Mouse (Mus musculus) hindbrain, postnatal 0 days (tissue): ENCODE data around the gene Psph. TPM values are rescaled to one million over a fixed set of nuclear protein-coding genes. Genes with fewer than 3 reads are reported as not detected.

ENCODE experiments used
- ATAC-seq: fragments of 200-750 bp; cut with Nextera tagmentation; 2 replicates; pipeline ENCODE4 v1.8.0; 2017; ENCODE audit warnings: mild to moderate bottlenecking, moderate TSS enrichment, moderate library complexity
- DNase-seq: peaks from one replicate; pipeline ENCODE4 v3.0.0-alpha.2; 2015; ENCODE audit warnings: low spot score
- H3K27ac ChIP-seq: fragments of 300-500 bp; sonication (generic); 2 replicates; pipeline ENCODE4 v1.5.1; 2014; ENCODE audit warnings: mild to moderate bottlenecking
- H3K27me3 ChIP-seq: fragments of 300-500 bp; sonication (generic); 2 replicates; pipeline ENCODE4 v1.6.1; 2014; ENCODE audit warnings: low read length, mixed read lengths; ENCODE audit not compliant: insufficient read depth
- H3K36me3 ChIP-seq: fragments of 300-500 bp; sonication (generic); 2 replicates; pipeline ENCODE4 v1.6.1; 2014; ENCODE audit warnings: low read length, mixed read lengths; ENCODE audit not compliant: insufficient read depth
- H3K4me1 ChIP-seq: fragments of 300-500 bp; sonication (generic); 2 replicates; pipeline ENCODE4 v1.6.1; 2014; ENCODE audit warnings: antibody characterized with exemption, low read length, mixed read lengths; ENCODE audit not compliant: insufficient read depth
- H3K4me2 ChIP-seq: fragments of 300-500 bp; sonication (generic); 2 replicates; pipeline ENCODE4 v1.6.1; 2014; ENCODE audit warnings: low read depth, mild to moderate bottlenecking, low read length, moderate library complexity, mixed read lengths
- H3K4me3 ChIP-seq: fragments of 300-500 bp; sonication (generic); 2 replicates; pipeline ENCODE4 v1.5.1; 2014; ENCODE audit warnings: low read length
- H3K9ac ChIP-seq: fragments of 300-500 bp; sonication (generic); replicated peaks from 2 replicates; pipeline ENCODE4 v1.6.1; 2014; ENCODE audit warnings: mild to moderate bottlenecking, low read length, moderate library complexity, mixed read lengths
- H3K9me3 ChIP-seq: fragments of 300-500 bp; sonication (generic); 2 replicates; pipeline ENCODE4 v1.6.1; 2016; ENCODE audit warnings: low read length, mixed read lengths
- CTCF ChIP-seq: IDR thresholded peaks from 2 replicates; pipeline ENCODE4 v1.5.1; 2016; ENCODE audit warnings: antibody characterized with exemption, control low read depth, low read depth
- WGBS: fragments of 180-500 bp; shearing (Covaris S2); extraction: QIAGEN DNeasy Blood & Tissue Kit; methylation state at CpG from one replicate; pipeline ENCODE4 v1.1.7; 2014; 5-methylcytosine and 5-hydroxymethylcytosine counted together
- polyA plus RNA-seq: library from polyadenylated mRNA; unstranded; fragments of >200 nt; fragmentation: Nextera tagmentation; extraction: Ambion mirVana; gene quantifications from 2 replicates; pipeline ENCODE4 v1.2.1, GENCODE M21; 2015
- total RNA-seq: library from RNA; depleted of rRNA; stranded (reverse); fragments of >200 nt; gene quantifications from 2 replicates; pipeline ENCODE4 v1.2.3, GENCODE M21; 2014

Gene Psph
- total and polyA plus RNA-seq, 2 experiments from 2014 or later: 28.3 to 55.3 TPM

- ATAC-seq: no peak
Measured at GRCm38 (mm10) chr5:129770443-129771355, 16.6 kb downstream of the Psph start.

GRCm38 (mm10) chr5:129761865-129762540, 25.2 kb downstream of the Psph start:
- peak overlapping the region; percentile 84 for H3K27ac ChIP-seq
- H3K4me2 ChIP-seq: peak overlapping the region; percentile 16; the same call in 1 of the 2 replicates
- H3K36me3 ChIP-seq: peaks cover 3% of the 10 kb centered on the region
- 36% methylated on average over 18 of the region's 18 CpGs for WGBS
- DNase-seq: peak; percentile 83
- no peaks in the 10 kb centered on the region for H3K27me3 ChIP-seq
- no peaks in the 10 kb centered on the region for H3K4me1 ChIP-seq
- H3K4me3 ChIP-seq: no peak overlapping the region
- no peak overlapping the region for H3K9ac ChIP-seq
- peak; percentile 96 for ATAC-seq
- TF ChIP-seq CTCF: no peak
- H3K9me3 ChIP-seq: no peaks in the 10 kb centered on the region

More at GRCm38 (mm10) chr5:129770443-129771355, 16.6 kb downstream of the Psph start:
- no peak overlapping the region for H3K9ac ChIP-seq
- no peak overlapping the region for H3K27ac ChIP-seq
- no peak for TF ChIP-seq CTCF
- H3K4me2 ChIP-seq: no peak overlapping the region
- no peaks in the 10 kb centered on the region for H3K27me3 ChIP-seq
- no peaks in the 10 kb centered on the region for H3K4me1 ChIP-seq
- H3K9me3 ChIP-seq: no peaks in the 10 kb centered on the region
- H3K4me3 ChIP-seq: no peak overlapping the region
- peaks cover 16% of the 10 kb centered on the region for H3K36me3 ChIP-seq
- no peak for DNase-seq
- 82% methylated on average over 23 of the region's 23 CpGs for WGBS

- ATAC-seq: no peak
- H3K36me3 ChIP-seq: peaks cover 11% of the 10 kb centered on the region
- no peaks in the 10 kb centered on the region for H3K27me3 ChIP-seq
- no peak overlapping the region for H3K4me2 ChIP-seq
- no peak overlapping the region for H3K4me3 ChIP-seq
- no peak overlapping the region for H3K27ac ChIP-seq
- no peak overlapping the region for H3K9ac ChIP-seq
- no peak for DNase-seq
- no peak for TF ChIP-seq CTCF
- 92% methylated on average over 13 of the region's 13 CpGs for WGBS
- no peaks in the 10 kb centered on the region for H3K4me1 ChIP-seq
- no peaks in the 10 kb centered on the region for H3K9me3 ChIP-seq
Measured at GRCm38 (mm10) chr5:129759929-129760480, 27.2 kb downstream of the Psph start.

- no peak overlapping the region for H3K4me3 ChIP-seq
- H3K9me3 ChIP-seq: no peaks in the 10 kb centered on the region
- DNase-seq (no peak), ATAC-seq (no peak)
- H3K27ac ChIP-seq: no peak overlapping the region
- H3K27me3 ChIP-seq: no peaks in the 10 kb centered on the region
- H3K36me3 ChIP-seq: peaks cover 28% of the 10 kb centered on the region
- H3K4me1 ChIP-seq: no peaks in the 10 kb centered on the region
- no peak for TF ChIP-seq CTCF
- WGBS: 95% methylated on average over 20 of the region's 20 CpGs
- no peak overlapping the region for H3K4me2 ChIP-seq
- no peak overlapping the region for H3K9ac ChIP-seq
Measured at GRCm38 (mm10) chr5:129756886-129757285, 30.4 kb downstream of the Psph start.

- TF ChIP-seq CTCF: no peak
- H3K4me2 ChIP-seq: no peak overlapping the region
- H3K27me3 ChIP-seq: no peaks in the 10 kb centered on the region
- DNase-seq (no peak), ATAC-seq (no peak)
- no peaks in the 10 kb centered on the region for H3K4me1 ChIP-seq
- WGBS: 89% methylated on average over 6 of the region's 6 CpGs
- H3K36me3 ChIP-seq: peaks cover 38% of the 10 kb centered on the region
- no peak overlapping the region for H3K27ac ChIP-seq
- H3K4me3 ChIP-seq: no peak overlapping the region
- no peaks in the 10 kb centered on the region for H3K9me3 ChIP-seq
- no peak overlapping the region for H3K9ac ChIP-seq
Measured at GRCm38 (mm10) chr5:129744050-129744449, 43.2 kb downstream of the Psph start.

GRCm38 (mm10) chr5:129742903-129743488, 44.3 kb downstream of the Psph start:
- no peak overlapping the region for H3K27ac ChIP-seq
- no peak for ATAC-seq

More at GRCm38 (mm10) chr5:129742903-129743488, 44.3 kb downstream of the Psph start:
- no peaks in the 10 kb centered on the region for H3K9me3 ChIP-seq
- H3K4me1 ChIP-seq: no peaks in the 10 kb centered on the region
- no peak for DNase-seq
- H3K4me2 ChIP-seq: no peak overlapping the region
- no peak overlapping the region for H3K9ac ChIP-seq
- H3K27me3 ChIP-seq: no peaks in the 10 kb centered on the region
- 90% methylated on average over 7 of the region's 7 CpGs for WGBS
- H3K4me3 ChIP-seq: no peak overlapping the region
- TF ChIP-seq CTCF: no peak
- peaks cover 31% of the 10 kb centered on the region for H3K36me3 ChIP-seq
